Mouse (Mus musculus): Measurements from ENCODE around the gene Ern1. TPM values are rescaled to one million over a fixed set of nuclear protein-coding genes. Genes with fewer than 3 reads are reported as not detected.

Gene Ern1
- polyA plus RNA-seq, 1 experiment from 2014 or later: 7.9 TPM

DNA sequence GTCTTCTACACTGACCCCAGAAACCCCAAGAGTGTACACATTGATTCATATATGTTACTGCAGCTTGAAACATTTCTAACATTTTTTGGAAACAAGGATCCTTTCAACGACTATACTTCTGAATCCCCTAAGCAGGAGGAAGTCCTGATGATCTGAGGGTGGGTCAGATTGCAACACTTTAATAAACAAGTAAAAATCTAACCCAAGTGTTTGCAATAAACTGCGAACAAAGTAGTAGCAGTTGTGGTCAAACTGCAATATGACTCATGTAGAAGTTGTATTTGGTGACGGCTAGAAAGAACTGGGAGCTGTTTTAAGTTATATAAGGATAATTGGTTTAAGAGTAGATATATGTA lies 7.1 kb downstream of the Ern1 start:
- Histone ChIP-seq H3K27ac (ENCODE audit: low read depth, low read length) (no peak overlapping the region), H3K27me3 (ENCODE audit: control insufficient read depth, insufficient read depth, low read length) (no peaks in the 10 kb centered on the region), H3K9me3 (ENCODE audit: control insufficient read depth, low read length) (no peaks in the 10 kb centered on the region), H3K36me3 (ENCODE audit: control insufficient read depth, insufficient read depth, low read length) (no peaks in the 10 kb centered on the region), H3K4me1 (replicated peaks; ENCODE audit: control insufficient read depth, insufficient read depth, low read length) (no peaks in the 10 kb centered on the region), H3K4me2 (ENCODE audit: low read depth, low read length, severe bottlenecking) (no peak overlapping the region), H3K9ac (ENCODE audit: low read length) (no peak overlapping the region), H3K4me3 (ENCODE audit: low read depth, low read length) (no peak overlapping the region)
- ATAC-seq (replicated peaks; ENCODE audit: low FRiP score) (no peak), DNase-seq (ENCODE audit: low spot score) (no peak)
- 84% methylated on average over 3 of the region's 3 CpGs for WGBS

DNA sequence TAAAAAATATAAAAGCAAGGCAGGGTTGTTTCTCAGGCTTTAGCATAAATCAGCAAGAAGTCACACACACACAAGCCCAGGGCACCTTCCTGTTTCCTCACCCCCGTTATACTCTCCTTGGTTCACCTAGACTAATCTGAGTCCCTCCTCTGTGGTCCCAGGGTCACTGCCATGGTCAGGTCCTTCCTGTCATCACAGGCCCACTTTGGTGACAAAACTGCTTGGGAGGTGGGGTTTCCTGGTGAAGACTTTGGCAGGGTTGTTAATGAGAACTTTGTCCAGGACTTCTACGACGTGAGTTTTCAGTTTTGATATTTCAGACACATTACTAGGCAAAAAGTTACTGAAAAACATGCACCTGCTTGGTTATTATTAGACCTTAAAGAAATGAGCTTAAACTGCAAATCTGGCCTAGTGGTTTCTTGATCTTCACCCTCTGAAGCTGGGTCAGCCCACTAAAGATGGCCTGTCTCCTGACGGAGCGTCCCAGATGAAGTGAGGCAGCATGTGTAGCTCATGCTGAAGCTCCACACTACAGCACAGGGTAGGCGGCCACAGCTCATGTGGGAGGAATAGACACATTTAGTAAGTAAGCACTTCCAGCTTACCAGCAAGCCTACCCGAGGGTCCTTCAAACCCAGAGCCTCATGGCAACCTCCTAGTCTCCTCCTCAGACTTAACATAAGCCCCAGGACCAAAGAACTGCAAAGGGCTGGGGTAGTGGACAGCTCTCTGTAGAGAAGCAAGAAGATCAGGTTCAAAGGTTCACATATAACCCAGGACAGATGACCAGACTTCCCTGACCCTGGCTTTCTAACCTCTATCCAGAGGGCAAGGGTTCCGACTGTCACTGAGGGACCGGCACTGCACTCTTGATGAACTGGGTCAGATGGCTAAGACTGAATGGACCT lies 7.8 kb downstream of the Ern1 start:
- Histone ChIP-seq H3K27ac (ENCODE audit: low read depth, low read length) (no peak overlapping the region), H3K9ac (ENCODE audit: low read length) (no peak overlapping the region), H3K4me1 (replicated peaks; ENCODE audit: control insufficient read depth, insufficient read depth, low read length) (no peaks in the 10 kb centered on the region), H3K9me3 (ENCODE audit: control insufficient read depth, low read length) (no peaks in the 10 kb centered on the region), H3K4me3 (ENCODE audit: low read depth, low read length) (no peak overlapping the region), H3K36me3 (ENCODE audit: control insufficient read depth, insufficient read depth, low read length) (no peaks in the 10 kb centered on the region), H3K27me3 (ENCODE audit: control insufficient read depth, insufficient read depth, low read length) (no peaks in the 10 kb centered on the region), H3K4me2 (ENCODE audit: low read depth, low read length, severe bottlenecking) (no peak overlapping the region)
- ATAC-seq (replicated peaks; ENCODE audit: low FRiP score) (no peak), DNase-seq (ENCODE audit: low spot score) (no peak)
- WGBS: 87% methylated on average over 9 of the region's 9 CpGs

DNA sequence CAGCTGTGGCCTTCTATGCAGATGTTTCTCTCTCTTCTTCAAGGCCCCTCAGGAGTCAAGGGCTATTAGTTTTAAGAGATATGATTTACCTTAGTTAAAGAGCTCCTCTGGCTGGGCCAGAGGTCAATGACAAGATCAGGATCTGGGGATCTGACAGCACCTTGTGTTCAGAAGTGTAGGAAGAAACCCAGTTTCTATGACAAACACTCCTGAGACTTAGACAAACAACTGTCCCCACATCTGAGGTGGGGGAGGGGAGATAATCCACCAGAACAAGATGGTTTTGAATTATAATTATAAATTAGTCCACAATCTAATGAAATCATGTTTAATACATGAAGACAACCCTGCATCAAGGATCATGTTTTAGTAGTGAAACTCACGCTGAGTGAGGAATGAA lies 8.9 kb downstream of the Ern1 start:
- Histone ChIP-seq H3K4me3 (ENCODE audit: low read depth, low read length) (no peak overlapping the region), H3K4me2 (ENCODE audit: low read depth, low read length, severe bottlenecking) (no peak overlapping the region), H3K9ac (ENCODE audit: low read length) (no peak overlapping the region), H3K27ac (ENCODE audit: low read depth, low read length) (no peak overlapping the region), H3K4me1 (replicated peaks; ENCODE audit: control insufficient read depth, insufficient read depth, low read length) (no peaks in the 10 kb centered on the region), H3K9me3 (ENCODE audit: control insufficient read depth, low read length) (no peaks in the 10 kb centered on the region), H3K36me3 (ENCODE audit: control insufficient read depth, insufficient read depth, low read length) (no peaks in the 10 kb centered on the region), H3K27me3 (ENCODE audit: control insufficient read depth, insufficient read depth, low read length) (no peaks in the 10 kb centered on the region)
- DNase-seq (ENCODE audit: low spot score): no peak
- no peak for ATAC-seq (replicated peaks; ENCODE audit: low FRiP score)
- 62% methylated on average over 1 of the region's 1 CpGs for WGBS

DNA sequence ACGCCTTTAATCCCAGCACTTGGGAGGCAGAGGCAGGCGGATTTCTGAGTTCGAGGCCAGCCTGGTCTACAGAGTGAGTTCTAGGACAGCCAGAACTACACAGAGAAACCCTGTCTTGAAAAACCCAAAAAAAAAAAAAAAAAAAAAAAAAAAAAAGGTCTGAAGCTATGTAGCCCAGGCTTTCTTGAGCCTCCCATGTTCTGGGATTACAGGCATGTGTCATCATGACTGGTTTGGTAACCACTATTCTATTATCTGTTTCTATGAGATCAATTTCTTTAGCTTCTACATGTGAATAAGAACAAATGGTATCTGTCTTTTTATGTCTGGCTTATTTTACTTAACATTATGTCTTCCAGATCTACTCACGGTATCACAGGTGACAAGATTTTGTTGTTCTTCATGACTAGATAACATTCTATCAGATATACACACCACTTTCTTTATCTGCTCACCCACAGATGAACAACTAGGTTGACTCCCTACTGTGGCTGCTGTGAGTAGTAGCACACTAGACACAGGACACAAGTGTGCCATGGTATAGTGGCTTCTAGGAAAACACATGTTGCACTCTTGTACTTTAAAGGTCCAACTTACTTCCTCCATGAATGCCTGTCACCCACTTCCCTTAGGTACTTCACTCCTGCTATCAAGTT lies 10.0 kb downstream of the Ern1 start:
- Histone ChIP-seq H3K4me1 (replicated peaks; ENCODE audit: control insufficient read depth, insufficient read depth, low read length) (no peaks in the 10 kb centered on the region), H3K9me3 (ENCODE audit: control insufficient read depth, low read length) (no peaks in the 10 kb centered on the region), H3K36me3 (ENCODE audit: control insufficient read depth, insufficient read depth, low read length) (no peaks in the 10 kb centered on the region), H3K27me3 (ENCODE audit: control insufficient read depth, insufficient read depth, low read length) (no peaks in the 10 kb centered on the region), H3K27ac (ENCODE audit: low read depth, low read length) (no peak overlapping the region), H3K4me2 (ENCODE audit: low read depth, low read length, severe bottlenecking) (no peak overlapping the region), H3K4me3 (ENCODE audit: low read depth, low read length) (no peak overlapping the region), H3K9ac (ENCODE audit: low read length) (no peak overlapping the region)
- ATAC-seq (replicated peaks; ENCODE audit: low FRiP score): no peak
- DNase-seq (ENCODE audit: low spot score): no peak
- 82% methylated on average over 4 of the region's 4 CpGs for WGBS

DNA sequence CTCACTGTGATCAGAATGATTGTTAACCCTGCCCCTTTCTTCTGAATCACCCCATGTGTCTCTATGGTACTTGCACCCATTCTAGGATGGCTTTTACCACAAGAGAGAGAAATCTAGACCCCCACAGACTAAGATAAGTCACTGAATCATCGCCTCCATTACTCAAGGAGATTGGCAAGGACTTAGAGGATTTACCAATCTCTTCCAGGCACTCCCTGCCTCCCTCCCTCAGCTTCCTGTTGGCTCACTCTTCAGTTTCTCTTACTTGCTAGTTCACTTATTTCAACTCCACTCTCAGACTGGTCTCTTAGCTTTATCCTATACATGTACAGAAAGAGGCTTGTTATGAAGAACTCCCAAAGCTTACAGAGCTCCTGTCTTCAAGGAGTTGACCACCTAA lies 12.3 kb downstream of the Ern1 start:
- Histone ChIP-seq H3K36me3 (ENCODE audit: control insufficient read depth, insufficient read depth, low read length) (no peaks in the 10 kb centered on the region), H3K9ac (ENCODE audit: low read length) (no peak overlapping the region), H3K4me1 (replicated peaks; ENCODE audit: control insufficient read depth, insufficient read depth, low read length) (no peaks in the 10 kb centered on the region), H3K4me3 (ENCODE audit: low read depth, low read length) (no peak overlapping the region), H3K27me3 (ENCODE audit: control insufficient read depth, insufficient read depth, low read length) (no peaks in the 10 kb centered on the region), H3K27ac (ENCODE audit: low read depth, low read length) (no peak overlapping the region), H3K9me3 (ENCODE audit: control insufficient read depth, low read length) (no peaks in the 10 kb centered on the region), H3K4me2 (ENCODE audit: low read depth, low read length, severe bottlenecking) (no peak overlapping the region)
- no peak for DNase-seq (ENCODE audit: low spot score)
- no peak for ATAC-seq (replicated peaks; ENCODE audit: low FRiP score)
- 85% methylated on average over 1 of the region's 1 CpGs for WGBS

DNA sequence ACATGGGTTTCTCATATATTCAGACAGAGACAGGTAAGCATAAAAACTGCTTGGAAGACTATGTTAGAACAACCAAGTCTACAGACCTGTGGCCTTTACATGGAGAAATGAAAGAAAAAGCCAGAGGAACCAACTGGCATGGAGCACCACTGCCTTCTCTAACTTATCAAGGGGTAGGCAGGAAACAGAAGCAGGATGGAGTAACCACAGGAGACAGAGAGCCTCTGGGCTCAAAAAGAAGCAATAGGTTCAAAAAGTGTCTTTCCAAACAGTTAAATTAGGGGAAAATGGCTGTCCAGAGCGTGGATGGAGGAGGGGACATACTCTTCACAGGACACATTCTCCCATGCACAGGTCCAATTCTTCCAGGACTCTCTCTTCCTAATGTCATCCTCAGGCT lies 16.0 kb downstream of the Ern1 start:
- Histone ChIP-seq H3K9me3 (ENCODE audit: control insufficient read depth, low read length) (no peaks in the 10 kb centered on the region), H3K4me2 (ENCODE audit: low read depth, low read length, severe bottlenecking) (no peak overlapping the region), H3K27ac (ENCODE audit: low read depth, low read length) (no peak overlapping the region), H3K4me3 (ENCODE audit: low read depth, low read length) (no peak overlapping the region), H3K27me3 (ENCODE audit: control insufficient read depth, insufficient read depth, low read length) (no peaks in the 10 kb centered on the region), H3K9ac (ENCODE audit: low read length) (no peak overlapping the region), H3K36me3 (ENCODE audit: control insufficient read depth, insufficient read depth, low read length) (no peaks in the 10 kb centered on the region), H3K4me1 (replicated peaks; ENCODE audit: control insufficient read depth, insufficient read depth, low read length) (no peaks in the 10 kb centered on the region)
- ATAC-seq (replicated peaks; ENCODE audit: low FRiP score) (no peak), DNase-seq (ENCODE audit: low spot score) (no peak)
- WGBS: 85% methylated on average over 1 of the region's 1 CpGs

DNA sequence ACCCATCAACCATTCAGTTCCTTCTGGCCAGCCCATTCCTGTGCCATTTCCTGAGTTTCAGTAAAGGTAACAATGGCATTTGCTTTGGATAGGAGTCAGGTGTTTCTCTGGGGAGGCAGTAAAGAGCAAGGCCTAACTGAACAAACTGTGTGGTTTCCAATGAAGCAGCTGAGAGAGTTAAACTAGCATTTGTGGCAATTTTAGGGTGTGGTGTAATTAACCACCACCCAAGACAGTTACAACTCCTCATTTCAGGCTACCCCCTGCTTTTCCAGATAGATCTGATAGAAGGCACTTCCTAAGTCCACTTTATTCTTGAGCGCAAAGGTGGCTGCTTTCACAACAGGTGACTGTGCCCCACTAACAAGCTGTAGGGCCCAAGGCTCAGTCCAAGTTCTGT lies 19.1 kb downstream of the Ern1 start:
- DNase-seq (ENCODE audit: low spot score) (no peak), ATAC-seq (replicated peaks; ENCODE audit: low FRiP score) (no peak)
- Histone ChIP-seq H3K27me3 (ENCODE audit: control insufficient read depth, insufficient read depth, low read length) (no peaks in the 10 kb centered on the region), H3K9ac (ENCODE audit: low read length) (no peak overlapping the region), H3K27ac (ENCODE audit: low read depth, low read length) (no peak overlapping the region), H3K36me3 (ENCODE audit: control insufficient read depth, insufficient read depth, low read length) (no peaks in the 10 kb centered on the region), H3K4me3 (ENCODE audit: low read depth, low read length) (no peak overlapping the region), H3K4me1 (replicated peaks; ENCODE audit: control insufficient read depth, insufficient read depth, low read length) (no peaks in the 10 kb centered on the region), H3K9me3 (ENCODE audit: control insufficient read depth, low read length) (no peaks in the 10 kb centered on the region), H3K4me2 (ENCODE audit: low read depth, low read length, severe bottlenecking) (no peak overlapping the region)
- WGBS: 92% methylated on average over 1 of the region's 1 CpGs

DNA sequence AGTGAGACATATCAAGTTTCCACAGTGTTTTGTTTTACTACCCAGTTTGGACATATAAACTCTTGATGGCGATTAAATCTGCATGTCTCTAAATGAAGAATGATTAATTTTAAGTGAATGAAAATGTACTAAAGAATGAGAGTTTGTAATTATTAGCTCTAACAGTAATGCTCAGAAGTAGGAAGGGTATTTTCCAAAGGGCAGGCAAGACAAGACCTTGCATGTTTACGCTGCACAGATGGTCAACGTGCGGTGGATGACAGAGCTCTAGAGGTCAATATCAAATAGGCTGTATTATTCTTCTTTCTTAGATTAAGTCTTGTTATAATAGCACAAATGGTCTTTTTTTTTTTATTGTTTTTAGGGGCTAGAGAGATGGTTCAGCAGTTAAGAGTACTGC lies 21.7 kb downstream of the Ern1 start:
- 92% methylated on average over 4 of the region's 4 CpGs for WGBS
- no peak for ATAC-seq (replicated peaks; ENCODE audit: low FRiP score)

DNA sequence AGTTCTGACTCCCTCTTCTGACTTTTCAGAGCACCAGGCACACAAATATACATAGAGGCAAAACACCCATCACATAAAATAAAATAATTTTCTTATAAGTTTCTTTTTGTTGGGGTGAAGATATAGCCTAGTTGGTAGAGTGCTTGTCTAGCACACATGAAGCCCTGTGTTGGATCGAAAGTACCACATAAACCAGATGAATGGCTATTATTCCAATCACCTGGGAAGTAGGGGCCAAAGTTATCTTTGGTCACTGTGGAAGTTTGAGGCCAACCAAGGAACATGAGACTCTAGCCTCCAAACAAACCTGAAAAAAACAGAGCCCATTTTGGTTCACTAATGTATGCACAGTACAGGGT lies 22.1 kb downstream of the Ern1 start:
- Histone ChIP-seq H3K36me3 (ENCODE audit: control insufficient read depth, insufficient read depth, low read length) (no peaks in the 10 kb centered on the region), H3K9ac (ENCODE audit: low read length) (no peak overlapping the region), H3K4me3 (ENCODE audit: low read depth, low read length) (no peak overlapping the region), H3K27me3 (ENCODE audit: control insufficient read depth, insufficient read depth, low read length) (no peaks in the 10 kb centered on the region), H3K27ac (ENCODE audit: low read depth, low read length) (no peak overlapping the region), H3K4me1 (replicated peaks; ENCODE audit: control insufficient read depth, insufficient read depth, low read length) (no peaks in the 10 kb centered on the region), H3K9me3 (ENCODE audit: control insufficient read depth, low read length) (no peaks in the 10 kb centered on the region), H3K4me2 (ENCODE audit: low read depth, low read length, severe bottlenecking) (no peak overlapping the region)
- 98% methylated on average over 1 of the region's 1 CpGs for WGBS
- DNase-seq (ENCODE audit: low spot score) (no peak), ATAC-seq (replicated peaks; ENCODE audit: low FRiP score) (no peak)

More for the DNA sequence above, 21.7 kb downstream of the Ern1 start:
- Histone ChIP-seq H3K4me1 (replicated peaks; ENCODE audit: control insufficient read depth, insufficient read depth, low read length) (no peaks in the 10 kb centered on the region), H3K4me3 (ENCODE audit: low read depth, low read length) (no peak overlapping the region), H3K27me3 (ENCODE audit: control insufficient read depth, insufficient read depth, low read length) (no peaks in the 10 kb centered on the region), H3K36me3 (ENCODE audit: control insufficient read depth, insufficient read depth, low read length) (no peaks in the 10 kb centered on the region), H3K9me3 (ENCODE audit: control insufficient read depth, low read length) (no peaks in the 10 kb centered on the region), H3K27ac (ENCODE audit: low read depth, low read length) (no peak overlapping the region), H3K9ac (ENCODE audit: low read length) (no peak overlapping the region), H3K4me2 (ENCODE audit: low read depth, low read length, severe bottlenecking) (no peak overlapping the region)
- DNase-seq (ENCODE audit: low spot score): no peak
